Mouse (Mus musculus) liver, postnatal 0 days (tissue): ENCODE measurements around the gene Nat8f4. TPM values are rescaled to one million over a fixed set of nuclear protein-coding genes. Genes with fewer than 3 reads are reported as not detected.
A peak's percentile ranks its signal among the peaks of the same experiment; 100 is the strongest.
"Not testable (repeated sequence)": the region's sequence is repeated elsewhere in the genome, so short reads cannot be mapped to it uniquely, and the experiment has no call there.

Experiments used
- ATAC-seq: fragments of 200-750 bp; cut with Nextera tagmentation; 2 replicates; pipeline ENCODE4 v1.8.0; 2017; ENCODE audit warnings: mild to moderate bottlenecking, moderate library complexity
- DNase-seq: peaks from one replicate; pipeline ENCODE4 v3.0.0-alpha.2; 2016
- H3K27ac ChIP-seq: fragments of 300-500 bp; sonication (generic); 2 replicates; pipeline ENCODE4 v1.5.1; 2014; ENCODE audit warnings: antibody characterized with exemption, moderate library complexity, mild to moderate bottlenecking, low read depth
- H3K27me3 ChIP-seq: fragments of 300-500 bp; sonication (generic); 2 replicates; pipeline ENCODE4 v1.6.1; 2014; ENCODE audit warnings: low read length, control low read depth, mixed read lengths; ENCODE audit not compliant: insufficient read depth
- H3K36me3 ChIP-seq: fragments of 300-500 bp; sonication (generic); replicated peaks from 2 replicates; pipeline ENCODE4 v1.6.1; 2014; ENCODE audit warnings: mild to moderate bottlenecking, control low read depth, low read length, moderate library complexity, mixed read lengths; ENCODE audit not compliant: insufficient read depth
- H3K4me1 ChIP-seq: fragments of 300-500 bp; sonication (generic); 2 replicates; pipeline ENCODE4 v1.6.1; 2014; ENCODE audit warnings: antibody characterized with exemption, mild to moderate bottlenecking, control low read depth; ENCODE audit not compliant: insufficient read depth
- H3K4me2 ChIP-seq: fragments of 300-500 bp; sonication (generic); 2 replicates; pipeline ENCODE4 v1.6.1; 2014; ENCODE audit warnings: low read depth, mild to moderate bottlenecking, low read length, moderate library complexity, mixed read lengths
- H3K4me3 ChIP-seq: fragments of 300-500 bp; sonication (generic); 2 replicates; pipeline ENCODE4 v1.5.1; 2014; ENCODE audit warnings: low read depth, low read length
- H3K9ac ChIP-seq: fragments of 300-500 bp; sonication (generic); replicated peaks from 2 replicates; pipeline ENCODE4 v1.6.1; 2014; ENCODE audit warnings: mild to moderate bottlenecking, moderate library complexity
- H3K9me3 ChIP-seq: fragments of 300-500 bp; sonication (generic); 2 replicates; pipeline ENCODE4 v1.6.1; 2016; ENCODE audit warnings: mild to moderate bottlenecking, control low read depth, low read length, mixed read lengths
- CTCF ChIP-seq: sonication (generic); IDR thresholded peaks from 2 replicates; pipeline ENCODE4 v1.5.1; 2016; ENCODE audit warnings: antibody characterized with exemption, low read depth
- EP300 ChIP-seq: IDR thresholded peaks from 2 replicates; pipeline ENCODE4 v1.6.1; 2016; ENCODE audit warnings: antibody characterized with exemption, low read depth, mild to moderate bottlenecking
- WGBS: fragments of 180-500 bp; shearing (Covaris S2); extraction: QIAGEN DNeasy Blood & Tissue Kit; methylation state at CpG from one replicate; pipeline ENCODE4 v1.1.7; 2014; ENCODE audit not compliant: insufficient replicate concordance; 5-methylcytosine and 5-hydroxymethylcytosine counted together
- polyA plus RNA-seq: library from polyadenylated mRNA; unstranded; fragments of >200 nt; fragmentation: Nextera tagmentation; extraction: Ambion mirVana; gene quantifications from 2 replicates; pipeline ENCODE4 v1.2.1, GENCODE M21; 2015

The Nat8f4 gene
- polyA plus RNA-seq, 1 experiment from 2014 or later = 2.5 TPM

DNA sequence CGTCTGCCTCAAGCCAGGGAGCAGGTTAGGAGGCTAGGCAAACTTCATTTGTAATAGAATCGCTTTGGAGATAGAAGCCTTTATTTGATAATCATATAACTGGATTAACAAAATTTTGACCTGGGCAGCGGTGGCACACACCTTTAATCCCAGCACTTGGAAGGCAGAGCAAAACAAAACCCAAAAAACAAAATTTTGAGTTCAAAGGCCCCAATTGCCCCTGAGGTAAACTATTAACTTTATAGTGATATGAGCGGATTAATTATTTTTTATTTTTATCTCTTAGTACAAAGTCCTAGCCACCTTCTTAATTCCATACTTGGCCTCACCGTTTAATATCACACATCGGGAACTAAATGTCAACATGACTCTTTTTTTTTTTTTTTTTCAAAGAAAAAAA, 11.9 kb upstream of the Nat8f4 start:
- no peaks in the 10 kb centered on the region for H3K9me3 ChIP-seq
- H3K4me1 ChIP-seq = peaks cover 17% of the 10 kb centered on the region
- peaks cover 4% of the 10 kb centered on the region for H3K36me3 ChIP-seq
- H3K9ac ChIP-seq = peak overlapping the region; percentile 81
- no peak for TF ChIP-seq EP300
- TF ChIP-seq CTCF = no peak
- WGBS = 73% methylated on average over 6 of the region's 6 CpGs
- no peak for DNase-seq
- H3K4me3 ChIP-seq = peak overlapping the region; percentile 88
- ATAC-seq = no peak
- H3K4me2 ChIP-seq = peak overlapping the region; percentile 93
- H3K27ac ChIP-seq = peak overlapping the region; percentile 95
- H3K27me3 ChIP-seq = no peaks in the 10 kb centered on the region

DNA sequence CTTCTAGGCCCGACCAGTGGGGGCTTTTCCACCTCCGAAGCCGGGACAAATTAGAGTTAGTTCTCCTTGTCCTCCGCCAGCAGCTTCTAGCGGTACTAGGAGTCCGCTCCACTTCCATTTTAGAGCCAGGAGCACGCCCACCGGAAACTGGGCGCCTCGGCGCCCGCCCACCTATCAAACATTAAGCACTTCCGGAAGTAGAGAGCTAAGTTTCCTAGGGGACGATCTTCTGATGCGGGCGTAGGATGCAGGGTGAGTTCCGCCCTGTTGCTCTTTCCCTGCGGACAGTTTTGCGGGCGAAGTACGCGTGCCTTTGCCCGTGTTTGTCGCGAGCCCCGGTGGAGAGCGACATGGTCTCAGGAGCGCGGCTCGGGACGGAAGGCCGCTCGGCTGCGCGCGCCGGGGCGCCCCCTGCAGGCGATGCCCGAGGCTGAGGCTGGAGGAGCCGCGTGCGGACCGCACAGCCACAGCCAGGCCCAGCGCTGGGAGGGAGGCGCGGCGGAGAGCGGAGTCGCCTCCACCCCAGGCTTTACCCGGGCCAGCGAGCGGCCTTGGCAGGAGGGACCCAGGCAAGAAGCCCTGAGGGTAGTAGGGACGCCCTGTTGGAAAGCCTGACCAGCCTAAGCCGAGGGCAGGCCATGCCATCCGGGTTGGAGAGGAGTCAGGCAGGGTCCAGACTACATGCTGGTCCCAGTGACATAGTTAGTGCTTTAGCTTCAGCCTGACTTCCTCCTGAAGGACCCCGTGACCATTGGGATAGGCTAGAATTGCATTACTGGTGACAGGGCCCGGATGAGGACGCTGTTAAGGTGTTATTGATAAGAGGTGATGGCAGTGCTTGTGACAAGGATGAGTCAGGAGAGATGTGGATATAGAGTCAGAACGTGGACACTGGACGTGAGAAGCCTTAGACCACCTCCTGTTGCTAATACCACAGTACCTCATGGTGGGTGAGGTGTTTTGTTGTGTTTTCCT, 11.1 kb upstream of the Nat8f4 start, which contains the start of gene Nat8f1:
Gene Nat8f1 (minus strand): TSS at position 149 of the 975 bp plus-strand sequence.
- peak; percentile 91 for DNase-seq
- ATAC-seq = peak; percentile 96
- Histone ChIP-seq H3K4me3 (peak within 1 kb of the TSS; percentile 88), H3K4me2 (peak within 1 kb of the TSS; percentile 93), H3K9ac (peak within 1 kb of the TSS; percentile 81), H3K27ac (peak within 1 kb of the TSS; percentile 95), H3K4me1 (peaks cover 23% of the 10 kb centered on the region)
- TF ChIP-seq CTCF = peak; percentile 71
- H3K36me3 ChIP-seq, H3K27me3 ChIP-seq, H3K9me3 ChIP-seq: not testable (repeated sequence)
- 1% methylated on average over 59 of the region's 61 CpGs for WGBS

DNA sequence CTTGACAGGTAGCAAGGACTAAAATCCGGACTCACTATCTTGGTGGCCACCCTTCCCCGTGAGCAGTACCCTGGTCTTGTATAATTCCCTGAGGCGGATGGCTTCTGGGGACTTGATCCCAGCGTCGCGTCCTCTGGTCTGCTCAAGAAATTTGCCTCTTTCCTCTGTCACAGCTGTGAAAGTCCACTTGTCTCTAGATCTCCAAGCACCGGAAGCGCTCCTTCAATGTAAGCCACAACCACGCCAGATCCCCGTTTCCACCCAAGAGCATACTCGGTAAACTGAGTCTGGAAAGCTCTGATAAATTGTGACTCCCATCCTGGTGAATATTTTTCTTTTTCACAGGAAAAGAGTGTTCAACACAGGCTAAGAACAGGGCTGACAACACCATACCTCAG, 10.5 kb upstream of the Nat8f4 start:
- Histone ChIP-seq H3K36me3 (no peaks in the 10 kb centered on the region), H3K9me3 (no peaks in the 10 kb centered on the region), H3K4me2 (peak overlapping the region; percentile 93), H3K4me3 (peak overlapping the region; percentile 88), H3K27ac (peak overlapping the region; percentile 95), H3K27me3 (no peaks in the 10 kb centered on the region), H3K4me1 (peaks cover 25% of the 10 kb centered on the region), H3K9ac (peak overlapping the region; percentile 81)
- no peak for ATAC-seq
- TF ChIP-seq CTCF (no peak), EP300 (no peak)
- DNase-seq = no peak
- WGBS = 3% methylated on average over 11 of the region's 11 CpGs

DNA sequence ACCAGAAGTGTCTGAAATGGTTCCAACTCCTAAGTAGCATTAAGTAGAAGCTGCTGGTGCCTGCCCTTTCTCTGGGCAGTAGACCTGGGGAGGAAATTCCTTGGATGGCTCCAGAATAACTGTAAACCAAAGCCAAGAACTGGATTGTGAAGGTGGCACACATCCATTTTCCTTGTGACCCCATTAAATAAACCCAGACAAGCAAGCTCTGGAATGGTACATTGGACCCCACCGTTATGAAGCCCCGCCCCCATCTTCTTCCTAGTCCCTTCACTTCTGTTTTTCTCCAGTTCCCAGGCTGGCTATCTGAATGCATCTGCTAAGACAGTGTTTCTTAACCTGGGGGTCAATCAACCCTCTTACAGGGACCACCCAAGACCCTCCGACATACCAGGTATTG, 6.9 kb upstream of the Nat8f4 start, which contains the start of gene Tprkb:
Gene Tprkb (plus strand): TSS at position 279 of the 400 bp plus-strand sequence.
- Histone ChIP-seq H3K27me3 (no peaks in the 10 kb centered on the region), H3K27ac (peak within 1 kb of the TSS; percentile 49; the same call in 1 of the 2 replicates), H3K9ac (no peak within 1 kb of the TSS), H3K9me3 (no peaks in the 10 kb centered on the region), H3K4me1 (peaks cover 39% of the 10 kb centered on the region), H3K4me2 (peak within 1 kb of the TSS; percentile 42), H3K36me3 (no peaks in the 10 kb centered on the region), H3K4me3 (no peak within 1 kb of the TSS)
- no peak for TF ChIP-seq CTCF
- TF ChIP-seq EP300 = no peak
- 52% methylated on average over 3 of the region's 3 CpGs for WGBS
- ATAC-seq (no peak), DNase-seq (no peak)

GRCm38 (mm10) chr6:85909704-85910103, 5.0 kb upstream of the Nat8f4 start:
- Histone ChIP-seq H3K27me3 (no peaks in the 10 kb centered on the region), H3K4me2 (no peak overlapping the region), H3K9ac (no peak overlapping the region), H3K9me3 (no peaks in the 10 kb centered on the region), H3K4me1 (peaks cover 39% of the 10 kb centered on the region), H3K36me3 (no peaks in the 10 kb centered on the region), H3K27ac (peak overlapping the region; percentile 68), H3K4me3 (no peak overlapping the region)
- DNase-seq (no peak), ATAC-seq (peak; percentile 55; the same call in 1 of the 2 replicates)
- whole genome bisulfite sequencing = 89% methylated on average over 1 of the region's 1 CpGs
- TF ChIP-seq CTCF (no peak), EP300 (no peak)

DNA sequence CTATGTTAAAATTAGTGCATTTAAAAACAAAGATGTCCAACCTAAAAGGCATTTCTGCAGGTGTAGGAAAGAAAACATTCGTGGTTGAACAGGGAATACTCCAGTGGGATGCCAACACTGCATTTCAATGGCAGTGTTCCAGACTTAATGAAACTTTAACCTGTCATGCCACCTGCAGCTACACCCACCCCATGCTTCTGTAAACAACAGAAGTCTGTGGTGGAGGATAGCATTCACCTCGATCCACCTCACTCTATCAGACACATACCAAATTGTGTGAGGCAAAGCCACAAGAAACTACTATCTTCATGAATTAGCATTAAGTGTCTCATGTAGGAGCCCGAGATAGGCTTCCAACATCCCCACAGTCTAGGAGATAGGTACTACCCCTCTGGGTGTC, 3.7 kb upstream of the Nat8f4 start:
- Histone ChIP-seq H3K4me1 (peaks cover 33% of the 10 kb centered on the region), H3K4me2 (no peak overlapping the region), H3K9ac (no peak overlapping the region), H3K27me3 (no peaks in the 10 kb centered on the region), H3K36me3 (no peaks in the 10 kb centered on the region), H3K27ac (peak overlapping the region; percentile 68), H3K9me3 (no peaks in the 10 kb centered on the region), H3K4me3 (no peak overlapping the region)
- no peak for DNase-seq
- WGBS = 44% methylated on average over 3 of the region's 3 CpGs
- TF ChIP-seq EP300 (no peak), CTCF (no peak)
- ATAC-seq = peak; percentile 45; the same call in 1 of the 2 replicates

DNA sequence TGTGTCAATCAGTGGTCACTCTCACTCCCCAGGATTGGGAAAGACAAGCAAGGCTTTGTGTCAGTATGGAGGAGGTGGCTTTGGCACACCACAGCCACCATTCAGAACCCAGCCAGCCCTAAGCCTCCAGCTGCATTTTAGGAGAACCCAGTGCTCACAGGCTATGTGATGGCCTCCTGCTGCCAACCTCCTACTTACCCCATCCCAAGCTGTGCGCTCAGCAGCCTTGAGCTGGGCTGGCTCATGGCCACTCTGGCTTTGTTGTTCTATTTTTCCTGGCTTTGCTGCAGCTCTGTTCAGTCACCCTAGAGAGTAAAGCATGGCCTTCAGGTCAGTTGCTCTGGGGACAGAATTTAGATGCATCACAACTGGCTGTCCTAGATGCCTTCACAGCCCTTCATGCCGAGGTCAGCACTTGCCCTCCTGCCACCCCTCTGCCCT, 2.2 kb upstream of the Nat8f4 start:
- not testable (repeated sequence) for H3K27me3 ChIP-seq, H3K27ac ChIP-seq, H3K9ac ChIP-seq, H3K4me3 ChIP-seq, H3K9me3 ChIP-seq, H3K36me3 ChIP-seq, DNase-seq, H3K4me2 ChIP-seq
- ATAC-seq = peak; percentile 22
- WGBS = 54% methylated on average over 2 of the region's 2 CpGs
- H3K4me1 ChIP-seq = peaks cover 33% of the 10 kb centered on the region
